Mouse (Mus musculus) MEL (cell line): Measurements from ENCODE around the gene Oit3.

Experiments used
- BHLHE40 ChIP-seq: IDR thresholded peaks from 2 replicates; pipeline ENCODE4 v1.6.1; 2012; ENCODE audit warnings: low read depth, mild to moderate bottlenecking, inconsistent platforms, low read length, improper control_type of control experiment, borderline replicate concordance
- CTCF ChIP-seq, 3 experiments: IDR thresholded peaks in 2 of 3; conservative IDR thresholded peaks in 1 of 3; 2 replicates each; pipeline ENCODE4 v1.5.1; 2011 to 2012; ENCODE audit warnings: low read length in 3 of 3, low read depth in 2 of 3, mild to moderate bottlenecking in 2 of 3, improper control_type of control experiment in 1 of 3, inconsistent platforms in 1 of 3, mixed read lengths in 1 of 3, moderate library complexity in 1 of 3; ENCODE audit not compliant: control insufficient read depth in 1 of 3, insufficient read depth in 1 of 3, poor library complexity in 1 of 3, severe bottlenecking in 1 of 3
- ELF1 ChIP-seq: IDR thresholded peaks from 2 replicates; pipeline ENCODE4 v1.6.1; 2014; ENCODE audit warnings: low read depth, mild to moderate bottlenecking, inconsistent platforms, low read length, improper control_type of control experiment, moderate library complexity
- EP300 ChIP-seq, 2 experiments: IDR thresholded peaks; 2 replicates each; pipeline ENCODE4 v1.6.1; 2011; ENCODE audit warnings: improper control_type of control experiment in 2 of 2, low read length in 2 of 2, low read depth in 1 of 2, mild to moderate bottlenecking in 1 of 2
- POLR2A ChIP-seq, 2 experiments: IDR thresholded peaks; 2 replicates each; pipeline ENCODE4 v1.6.1; 2011 to 2012; ENCODE audit warnings: low read length in 2 of 2, mild to moderate bottlenecking in 2 of 2, control low read depth in 1 of 2, improper control_type of control experiment in 1 of 2, low read depth in 1 of 2, moderate library complexity in 1 of 2; ENCODE audit not compliant: control insufficient read depth in 1 of 2, insufficient read depth in 1 of 2, poor library complexity in 1 of 2
- TBP ChIP-seq: IDR thresholded peaks from 2 replicates; pipeline ENCODE4 v1.8.0; 2011; ENCODE audit warnings: low read depth, low read length, improper control_type of control experiment
- ZKSCAN1 ChIP-seq: IDR thresholded peaks from 2 replicates; pipeline ENCODE4 v1.6.1; 2012; ENCODE audit warnings: low read depth, mild to moderate bottlenecking, inconsistent platforms, low read length, improper control_type of control experiment, moderate library complexity
- ZNF384 ChIP-seq: IDR thresholded peaks from 2 replicates; pipeline ENCODE4 v1.6.1; 2012; ENCODE audit warnings: low read depth, mild to moderate bottlenecking, inconsistent platforms, low read length, improper control_type of control experiment

- TF ChIP-seq CTCF (IDR thresholded peaks at IDR 0.05 in 2 of 3, conservative IDR thresholded peaks at IDR 0.05 in 1 of 3; ENCODE audit: control insufficient read depth in 1 of 3, insufficient read depth in 1 of 3, low read depth in 2 of 3, low read length in 3 of 3, poor library complexity in 1 of 3, severe bottlenecking in 1 of 3) (no peak), TBP (no peak), EP300 (IDR thresholded peaks at IDR 0.05; ENCODE audit: low read depth in 1 of 2, low read length in 2 of 2) (no peak), BHLHE40 (no peak), ZNF384 (no peak), ELF1 (no peak), POLR2A (IDR thresholded peaks at IDR 0.05; ENCODE audit: control insufficient read depth in 1 of 2, insufficient read depth in 1 of 2, low read depth in 1 of 2, low read length in 2 of 2, poor library complexity in 1 of 2) (no peak), ZKSCAN1 (no peak)
These were observed 25.7 kb upstream of the Oit3 start for GRCm38 (mm10) chr10:59467297-59467696.
